ENCODE assay signal across 24 mouse cellular contexts in genomic region chr7:142927293-142927692, GRCm38 (mm10). TPM values are rescaled to one million over a fixed set of nuclear protein-coding genes. Genes with fewer than 3 reads are reported as not detected.
DNase-seq lines count a peak whose midpoint lies in the region; ATAC-seq and TF ChIP-seq lines count a peak whose summit lies in the region.
"Had no signal": no experiment of that assay in that cellular context is flagged by ENCODE, and none has a peak within 500 bp of the region (broad histone marks: within the 10 kb centered on the region; RNA-seq: fewer than 3 reads in every experiment).

No protein-coding gene starts in this region.

- TF ChIP-seq CTCF in intestine, postnatal 0 days (IDR thresholded peaks at IDR 0.05; ENCODE audit: low read depth): no peak
- TF ChIP-seq CTCF in stomach, postnatal 0 days (IDR thresholded peaks at IDR 0.05; ENCODE audit: low read depth): no peak

- DNase-seq in heart, adult 11 months: peak; percentile 87
- no peak for DNase-seq in heart, postnatal 14 days
- DNase-seq in stomach, postnatal 0 days (ENCODE audit: low spot score): peak; percentile 33
- DNase-seq in embryo, embryonic 10 days (ENCODE audit: low spot score): no peak
- no peak for DNase-seq in embryo, embryonic 10.5 days (ENCODE audit: low spot score)
- DNase-seq: adrenal gland, adult 8-10 months; adrenal gland, postnatal 14 days; adrenal gland, postnatal 36 days; B cell, adult 2 months; cerebellum, adult 11-12 months; cerebellum, adult 2 months; cerebellum, adult 9-10 months; cerebellum, postnatal 10 days; cerebellum, postnatal 25 days; forebrain, postnatal 0 days had no signal

- no peak for TF ChIP-seq EP300 in stomach, postnatal 0 days (optimal IDR thresholded peaks at IDR 0.05)

- 70% methylated on average over 8 of the region's 8 CpGs for WGBS in intestine, embryonic 15.5 days
- WGBS in intestine, postnatal 0 days: 45% methylated on average over 8 of the region's 8 CpGs
- WGBS in stomach, postnatal 0 days: 62% methylated on average over 8 of the region's 8 CpGs

- ATAC-seq in intestine, embryonic 15.5 days: peak; percentile 46; the same call in 1 of the 2 replicates
- peak; percentile 57; the same call in 1 of the 2 replicates for ATAC-seq in intestine, postnatal 0 days
- no peak for ATAC-seq in stomach, postnatal 0 days (ENCODE audit: low FRiP score, low TSS enrichment)
- ATAC-seq: CD4-positive, CD25-positive, alpha-beta regulatory T cell, adult 4 months; forebrain, embryonic 13.5 days; forebrain, embryonic 15.5 days; forebrain, postnatal 0 days had no signal

- H3K9me3 ChIP-seq in intestine, embryonic 15.5 days: no peaks in the 10 kb centered on the region
- no peaks in the 10 kb centered on the region for H3K9me3 ChIP-seq in intestine, postnatal 0 days (ENCODE audit: control insufficient read depth)
- H3K9me3 ChIP-seq in stomach, postnatal 0 days (ENCODE audit: control insufficient read depth, low read length): no peaks in the 10 kb centered on the region
- H3K9me3 ChIP-seq: embryonic facial prominence, embryonic 10.5 days; embryonic facial prominence, embryonic 12.5 days; forebrain, embryonic 13.5 days; forebrain, embryonic 15.5 days; G1E had no signal

- no peak overlapping the region for H3K9ac ChIP-seq in intestine, embryonic 15.5 days
- no peak overlapping the region for H3K9ac ChIP-seq in intestine, postnatal 0 days (ENCODE audit: low read depth, low read length)
- H3K9ac ChIP-seq in stomach, postnatal 0 days (ENCODE audit: low read length): no peak overlapping the region
- H3K9ac ChIP-seq: embryonic facial prominence, embryonic 12.5 days; forebrain, embryonic 13.5 days; forebrain, embryonic 15.5 days; forebrain, postnatal 0 days had no signal

- H3K4me2 ChIP-seq in intestine, embryonic 15.5 days (replicated peaks): no peak overlapping the region
- H3K4me2 ChIP-seq in intestine, postnatal 0 days (replicated peaks; ENCODE audit: low read depth): no peak overlapping the region
- no peak overlapping the region for H3K4me2 ChIP-seq in stomach, postnatal 0 days (replicated peaks; ENCODE audit: low read depth)
- H3K4me2 ChIP-seq: embryonic facial prominence, embryonic 12.5 days; forebrain, embryonic 13.5 days; forebrain, embryonic 15.5 days had no signal

- H3K4me3 ChIP-seq in intestine, embryonic 15.5 days (replicated peaks): no peak overlapping the region
- no peak overlapping the region for H3K4me3 ChIP-seq in intestine, postnatal 0 days (ENCODE audit: low read depth, low read length)
- H3K4me3 ChIP-seq in stomach, postnatal 0 days (ENCODE audit: low read depth, low read length): no peak overlapping the region
- H3K4me3 ChIP-seq: embryonic facial prominence, embryonic 10.5 days; embryonic facial prominence, embryonic 12.5 days; forebrain, embryonic 13.5 days; forebrain, embryonic 15.5 days had no signal

- intact Hi-C loops in heart, postnatal 14 days (cut with DNase I): no loop called here

- no peaks in the 10 kb centered on the region for H3K36me3 ChIP-seq in intestine, embryonic 15.5 days
- H3K36me3 ChIP-seq in intestine, postnatal 0 days (ENCODE audit: control insufficient read depth, insufficient read depth): no peaks in the 10 kb centered on the region
- no peaks in the 10 kb centered on the region for H3K36me3 ChIP-seq in stomach, postnatal 0 days (ENCODE audit: control insufficient read depth, insufficient read depth, low read length)
- H3K36me3 ChIP-seq: embryonic facial prominence, embryonic 10.5 days; embryonic facial prominence, embryonic 12.5 days; forebrain, embryonic 15.5 days; G1E had no signal

- peaks cover 3% of the 10 kb centered on the region for H3K4me1 ChIP-seq in intestine, embryonic 15.5 days (replicated peaks)
- H3K4me1 ChIP-seq in intestine, postnatal 0 days (replicated peaks; ENCODE audit: control insufficient read depth, insufficient read depth, low read length): no peaks in the 10 kb centered on the region
- no peaks in the 10 kb centered on the region for H3K4me1 ChIP-seq in stomach, postnatal 0 days (replicated peaks; ENCODE audit: control insufficient read depth, insufficient read depth)
- H3K4me1 ChIP-seq: embryonic facial prominence, embryonic 10.5 days; embryonic facial prominence, embryonic 12.5 days; forebrain, embryonic 13.5 days; forebrain, embryonic 15.5 days had no signal

- H3K27me3 ChIP-seq in intestine, embryonic 15.5 days (replicated peaks): no peaks in the 10 kb centered on the region
- no peaks in the 10 kb centered on the region for H3K27me3 ChIP-seq in intestine, postnatal 0 days (replicated peaks; ENCODE audit: control insufficient read depth, insufficient read depth, low read length)
- H3K27me3 ChIP-seq in stomach, postnatal 0 days (ENCODE audit: control insufficient read depth, insufficient read depth, low read length): no peaks in the 10 kb centered on the region
- H3K27me3 ChIP-seq: embryonic facial prominence, embryonic 12.5 days; forebrain, embryonic 13.5 days; forebrain, embryonic 15.5 days had no signal

- no peak overlapping the region for H3K27ac ChIP-seq in intestine, embryonic 15.5 days
- no peak overlapping the region for H3K27ac ChIP-seq in intestine, postnatal 0 days (ENCODE audit: low read depth, low read length)
- no peak overlapping the region for H3K27ac ChIP-seq in stomach, postnatal 0 days (replicated peaks)
- H3K27ac ChIP-seq: embryonic facial prominence, embryonic 10.5 days; embryonic facial prominence, embryonic 12.5 days; forebrain, embryonic 13.5 days; forebrain, embryonic 15.5 days had no signal

RNA-seq across cellular contexts. Expression of gene Th, which starts 3.6 kb away (rescaled TPM):
- total RNA-seq in heart, postnatal 14 days (2021): not detected
- polyA plus RNA-seq in intestine, embryonic 15.5 days (2015; fragmentation: Nextera tagmentation; extraction: Ambion mirVana): 7.7 and 11.3 TPM in 2 replicates
- 0.55 and 0.78 TPM in 2 replicates for polyA plus RNA-seq in intestine, postnatal 0 days (2015; fragmentation: Nextera tagmentation; extraction: Ambion mirVana)
- 0.76 and 1.2 TPM in 2 replicates for polyA plus RNA-seq in stomach, postnatal 0 days (2015; fragmentation: Nextera tagmentation; extraction: Ambion mirVana)
- total RNA-seq: CH12.LX, G1E had no signal
- polyA plus RNA-seq: CD4-positive, CD25-positive, alpha-beta regulatory T cell, adult 4 months; G1E had no signal

RNA-seq across cellular contexts. Expression of gene Ascl2, which starts 41.8 kb away (rescaled TPM):
- total RNA-seq in heart, postnatal 14 days (2021): under 1 TPM in 1 of 2 experiments, not detected in 1; 0.12 TPM
- 12.2 and 12.6 TPM in 2 replicates for polyA plus RNA-seq in intestine, embryonic 15.5 days (2015; fragmentation: Nextera tagmentation; extraction: Ambion mirVana)
- 5.4 and 6.8 TPM in 2 replicates for polyA plus RNA-seq in intestine, postnatal 0 days (2015; fragmentation: Nextera tagmentation; extraction: Ambion mirVana)
- 4.3 and 4.5 TPM in 2 replicates for polyA plus RNA-seq in stomach, postnatal 0 days (2015; fragmentation: Nextera tagmentation; extraction: Ambion mirVana)
- total RNA-seq: adrenal gland, postnatal 14 days; CH12.LX; forebrain, postnatal 0 days; G1E had no signal
- polyA plus RNA-seq: G1E had no signal

Comparison
In these comparisons a context has a peak if more than half of its experiments do, and no peak if none do; other contexts are left out.
1. DNase-seq: peak in heart, adult 11 months (single experiment) and stomach, postnatal 0 days (single experiment); none in heart, postnatal 14 days (0 of 2), embryo, embryonic 10 days (single experiment) and embryo, embryonic 10.5 days (single experiment).